Mouse (Mus musculus) G1E (cell line): ENCODE results near the gene Whrn. TPM values are rescaled to one million over a fixed set of nuclear protein-coding genes. Genes with fewer than 3 reads are reported as not detected.

ENCODE experiments used
- ATAC-seq: 2 replicates; pipeline ENCODE4 v1.8.0; 2016; ENCODE audit warnings: mild to moderate bottlenecking; ENCODE audit not compliant: insufficient number of reproducible peaks, poor library complexity, low FRiP score, severe bottlenecking; ENCODE audit errors: extremely low read depth
- DNase-seq: peaks from one replicate; pipeline ENCODE4 v3.0.0; 2012; ENCODE audit warnings: low spot score
- H3K27me3 ChIP-seq: 2 replicates; pipeline ENCODE4 v1.6.1; 2012; ENCODE audit warnings: mild to moderate bottlenecking, low read length, inconsistent platforms; ENCODE audit not compliant: insufficient read depth
- H3K36me3 ChIP-seq: replicated peaks from 2 replicates; pipeline ENCODE3; 2012; ENCODE audit warnings: mild to moderate bottlenecking, inconsistent platforms
- H3K4me1 ChIP-seq: 2 replicates; pipeline ENCODE4 v1.6.1; 2012; ENCODE audit warnings: low read depth, low read length, inconsistent platforms, mixed read lengths; ENCODE audit not compliant: insufficient read depth
- H3K4me3 ChIP-seq: 2 replicates; pipeline ENCODE4 v1.5.1; 2012; ENCODE audit warnings: low read depth, mild to moderate bottlenecking, inconsistent platforms, low read length, moderate library complexity, mixed read lengths
- H3K9me3 ChIP-seq: replicated peaks from 2 replicates; pipeline ENCODE4 v1.6.1; 2012; ENCODE audit warnings: inconsistent platforms
- CTCF ChIP-seq: IDR thresholded peaks from 2 replicates; pipeline ENCODE4 v1.5.1; 2012; ENCODE audit warnings: low read depth, low read length, inconsistent platforms, mixed read lengths
- GATA1 ChIP-seq: IDR thresholded peaks from 2 replicates; pipeline ENCODE4 v1.6.1; 2012; ENCODE audit warnings: borderline replicate concordance, low read length, inconsistent platforms, mixed read lengths
- GATA2 ChIP-seq: IDR thresholded peaks from 2 replicates; pipeline ENCODE4 v1.6.1; 2012; ENCODE audit warnings: low read depth, low read length, inconsistent platforms, borderline replicate concordance
- POLR2AphosphoS5 ChIP-seq: IDR thresholded peaks from 2 replicates; pipeline ENCODE4 v1.6.1; 2012; ENCODE audit warnings: low read depth, low read length, inconsistent platforms; ENCODE audit not compliant: insufficient replicate concordance
- TAL1 ChIP-seq: conservative IDR thresholded peaks from 2 replicates; pipeline ENCODE4 v1.6.1; 2012; ENCODE audit warnings: low read depth, low read length, inconsistent platforms, mixed read lengths
- polyA plus RNA-seq: library from polyadenylated mRNA; stranded (reverse); fragments of >175 nt; gene quantifications from 2 replicates; pipeline ENCODE4 v1.2.3, GENCODE M21; 2012
- total RNA-seq, 2 experiments: library from RNA; stranded (forward) in 1 of 2; stranded (reverse) in 1 of 2; fragments of 200-1000 nt in 1 of 2; fragments of >200 nt in 1 of 2; fragmentation: Nextera tagmentation in 1 of 2; gene quantifications; 2 replicates each; pipeline ENCODE4 v1.2.3; 2014 to 2017

Whrn gene
- not detected in 2 replicates for total RNA-seq (2014; fragmentation: Nextera tagmentation)
- 0.12 and 0.38 TPM in 2 replicates for total RNA-seq (2017)
- polyA plus RNA-seq: not detected in 2 replicates

DNA sequence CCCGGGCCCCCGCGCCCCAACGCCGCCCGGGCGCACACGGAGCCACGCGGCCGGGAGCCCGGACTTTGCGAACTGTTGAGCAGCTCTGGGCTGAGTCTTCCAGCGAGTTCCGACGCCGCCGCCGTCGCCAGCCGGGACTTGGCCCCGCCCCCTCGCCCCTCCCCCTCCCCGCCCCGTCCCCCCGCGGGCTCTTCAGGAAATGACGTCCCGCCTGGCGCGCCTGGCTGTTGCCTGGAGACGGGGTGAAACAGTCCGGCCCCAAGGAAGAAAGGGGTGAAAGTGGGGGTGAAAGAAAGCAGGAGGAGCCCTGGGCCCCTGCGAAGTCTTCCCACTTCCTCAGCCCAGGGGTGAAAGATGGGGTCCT lies at the start of gene Whrn:
Gene Whrn, minus strand, starts transcription at position 77 of the 364 bp plus-strand sequence.
- no peak for DNase-seq
- Histone ChIP-seq H3K4me1 (no peaks in the 10 kb centered on the region), H3K27me3 (no peaks in the 10 kb centered on the region), H3K9me3 (peaks cover 61% of the 10 kb centered on the region), H3K4me3 (peak within 1 kb of the TSS; percentile 9; the same call in 1 of the 2 replicates), H3K36me3 (no peaks in the 10 kb centered on the region)
- ATAC-seq: no peak
- TF ChIP-seq GATA1 (no peak), GATA2 (no peak), POLR2AphosphoS5 (no peak), CTCF (no peak), TAL1 (no peak)

DNA sequence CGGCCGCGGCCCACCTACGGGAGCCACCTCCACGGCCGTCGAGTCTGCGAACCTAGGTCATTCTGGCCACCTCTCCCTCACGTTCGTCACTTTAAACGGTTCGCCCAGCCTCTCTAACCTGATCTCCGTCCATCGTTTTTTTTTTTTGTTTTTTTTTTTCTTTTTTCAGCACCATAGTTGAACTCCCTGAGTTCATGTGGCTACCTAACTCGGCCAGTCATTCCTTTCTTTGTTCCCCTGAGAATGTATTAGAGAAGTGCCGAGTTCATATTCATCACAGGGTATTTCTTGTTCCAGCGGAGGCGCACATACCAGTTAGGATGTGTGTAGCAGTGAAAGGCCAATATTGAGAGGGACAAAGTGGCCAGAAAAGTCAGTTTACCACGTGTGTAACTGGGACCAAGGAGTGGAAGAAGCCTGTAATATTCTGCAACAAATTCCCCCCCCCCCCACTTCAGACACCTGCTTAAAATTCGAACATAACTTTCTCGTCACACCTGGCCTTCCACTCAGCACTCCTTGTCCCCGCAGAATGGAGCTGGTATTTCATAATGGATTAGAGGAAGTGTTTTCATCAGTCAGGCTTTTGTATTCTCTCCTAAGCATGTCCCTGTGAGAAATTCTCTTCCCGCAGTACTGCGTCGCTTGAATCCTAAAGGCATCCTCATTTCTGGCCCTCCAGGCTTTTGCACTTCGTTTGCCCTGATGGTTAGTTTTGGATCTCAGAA lies 49.6 kb upstream of the Whrn start:
- H3K27me3 ChIP-seq: peaks cover 3% of the 10 kb centered on the region; the same call in 1 of the 2 replicates
- peak overlapping the region; percentile 89 for H3K4me3 ChIP-seq
- H3K9me3 ChIP-seq: no peaks in the 10 kb centered on the region
- H3K36me3 ChIP-seq: peaks cover 39% of the 10 kb centered on the region
- DNase-seq (no peak), ATAC-seq (no peak)
- TF ChIP-seq GATA1 (no peak), CTCF (no peak), POLR2AphosphoS5 (no peak), GATA2 (no peak), TAL1 (no peak)
- H3K4me1 ChIP-seq: peaks cover 36% of the 10 kb centered on the region

DNA sequence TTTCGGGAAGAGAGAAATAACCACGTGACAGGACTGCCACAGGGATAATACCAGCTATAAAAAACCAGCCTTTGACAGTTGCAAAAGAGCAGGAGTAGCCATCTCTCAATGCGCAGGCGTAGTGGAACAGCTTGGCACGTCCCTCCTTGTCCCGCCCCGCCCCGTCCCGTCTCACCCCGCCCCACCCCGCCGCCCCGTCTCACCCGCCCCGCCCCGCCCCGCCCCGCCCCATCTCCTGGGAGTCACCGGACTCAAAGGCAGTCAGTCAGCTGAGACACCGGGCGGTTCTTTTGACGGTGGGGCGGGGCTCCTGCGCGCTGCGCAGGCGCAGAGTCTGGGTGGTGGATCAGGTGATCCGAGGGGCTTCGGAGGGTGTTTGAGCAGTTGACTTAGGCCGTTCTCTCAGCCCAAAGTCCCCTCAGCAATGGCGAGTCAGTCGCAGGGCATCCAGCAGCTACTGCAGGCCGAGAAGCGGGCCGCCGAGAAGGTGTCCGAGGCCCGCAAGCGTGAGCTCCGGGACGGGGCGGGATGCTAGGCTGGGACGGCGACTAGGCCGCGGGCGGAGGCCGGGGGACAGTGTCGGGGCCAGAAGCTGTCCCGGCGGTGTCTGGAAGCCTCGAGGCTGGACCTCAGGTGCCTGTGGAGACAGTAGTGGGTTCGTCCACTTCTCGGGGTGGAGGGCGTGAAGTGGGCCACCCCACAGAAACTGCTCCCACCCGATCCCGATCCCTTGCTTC lies 48.9 kb upstream of the Whrn start, which contains the start of gene Atp6v1g1:
Gene Atp6v1g1, plus strand, starts transcription at position 279 of the 737 bp plus-strand sequence.
- peaks cover 3% of the 10 kb centered on the region; the same call in 1 of the 2 replicates for H3K27me3 ChIP-seq
- DNase-seq: peak; percentile 93
- ATAC-seq: peak; percentile 85
- peaks cover 36% of the 10 kb centered on the region for H3K4me1 ChIP-seq
- H3K9me3 ChIP-seq: no peaks in the 10 kb centered on the region
- TF ChIP-seq GATA2 (no peak), GATA1 (no peak), POLR2AphosphoS5 (no peak), CTCF (no peak), TAL1 (no peak)
- H3K36me3 ChIP-seq: peaks cover 37% of the 10 kb centered on the region
- H3K4me3 ChIP-seq: peak within 1 kb of the TSS; percentile 89

- Histone ChIP-seq H3K36me3 (peaks cover 29% of the 10 kb centered on the region), H3K9me3 (no peaks in the 10 kb centered on the region), H3K4me3 (peak overlapping the region; percentile 42; the same call in 1 of the 2 replicates), H3K4me1 (peaks cover 36% of the 10 kb centered on the region), H3K27me3 (peaks cover 3% of the 10 kb centered on the region; the same call in 1 of the 2 replicates)
- ATAC-seq (peak; percentile 12; the same call in 1 of the 2 replicates), DNase-seq (no peak)
- TF ChIP-seq POLR2AphosphoS5: no peak
- TF ChIP-seq TAL1: no peak
- TF ChIP-seq GATA2: no peak
- TF ChIP-seq CTCF: no peak
- TF ChIP-seq GATA1: no peak
Observed at GRCm38 (mm10) chr4:63543746-63544493, 48.1 kb upstream of the Whrn start.

GRCm38 (mm10) chr4:63542209-63542608 lies 46.4 kb upstream of the Whrn start:
- H3K27me3 ChIP-seq: peaks cover 3% of the 10 kb centered on the region; the same call in 1 of the 2 replicates
- ATAC-seq (no peak), DNase-seq (no peak)
- H3K4me3 ChIP-seq: no peak overlapping the region
- TF ChIP-seq CTCF: no peak
- TF ChIP-seq GATA1: no peak
- TF ChIP-seq POLR2AphosphoS5: no peak
- no peak for TF ChIP-seq TAL1
- TF ChIP-seq GATA2: no peak
- peaks cover 13% of the 10 kb centered on the region for H3K36me3 ChIP-seq
- no peaks in the 10 kb centered on the region for H3K9me3 ChIP-seq
- peaks cover 26% of the 10 kb centered on the region for H3K4me1 ChIP-seq
